Mouse (Mus musculus) granulocyte monocyte progenitor cell, adult 5-6 weeks (primary cell): ENCODE results near the gene Ifrd2. TPM values are rescaled to one million over a fixed set of nuclear protein-coding genes. Genes with fewer than 3 reads are reported as not detected.
A peak's percentile ranks its signal among the peaks of the same experiment; 100 is the strongest.

ENCODE experiments used
- ATAC-seq: replicated peaks from 2 replicates; pipeline ENCODE4 v1.8.0; 2016; ENCODE audit warnings: mild to moderate bottlenecking, moderate TSS enrichment, inconsistent platforms; ENCODE audit not compliant: poor library complexity, severe bottlenecking
- total RNA-seq, 2 experiments: library from RNA; stranded (forward) in 1 of 2; stranded (reverse) in 1 of 2; fragments of 200-712, 200-1000 nt in 1 of 2; fragments of >200 nt in 1 of 2; fragmentation: Nextera tagmentation in 1 of 2; gene quantifications; 2 replicates each; pipeline ENCODE4 v1.2.3; 2014 to 2017

The Ifrd2 gene
- total RNA-seq (2014; fragmentation: Nextera tagmentation) (89.9 and 105 TPM in 2 replicates), total RNA-seq (2017) (46.9 and 76.8 TPM in 2 replicates)

DNA sequence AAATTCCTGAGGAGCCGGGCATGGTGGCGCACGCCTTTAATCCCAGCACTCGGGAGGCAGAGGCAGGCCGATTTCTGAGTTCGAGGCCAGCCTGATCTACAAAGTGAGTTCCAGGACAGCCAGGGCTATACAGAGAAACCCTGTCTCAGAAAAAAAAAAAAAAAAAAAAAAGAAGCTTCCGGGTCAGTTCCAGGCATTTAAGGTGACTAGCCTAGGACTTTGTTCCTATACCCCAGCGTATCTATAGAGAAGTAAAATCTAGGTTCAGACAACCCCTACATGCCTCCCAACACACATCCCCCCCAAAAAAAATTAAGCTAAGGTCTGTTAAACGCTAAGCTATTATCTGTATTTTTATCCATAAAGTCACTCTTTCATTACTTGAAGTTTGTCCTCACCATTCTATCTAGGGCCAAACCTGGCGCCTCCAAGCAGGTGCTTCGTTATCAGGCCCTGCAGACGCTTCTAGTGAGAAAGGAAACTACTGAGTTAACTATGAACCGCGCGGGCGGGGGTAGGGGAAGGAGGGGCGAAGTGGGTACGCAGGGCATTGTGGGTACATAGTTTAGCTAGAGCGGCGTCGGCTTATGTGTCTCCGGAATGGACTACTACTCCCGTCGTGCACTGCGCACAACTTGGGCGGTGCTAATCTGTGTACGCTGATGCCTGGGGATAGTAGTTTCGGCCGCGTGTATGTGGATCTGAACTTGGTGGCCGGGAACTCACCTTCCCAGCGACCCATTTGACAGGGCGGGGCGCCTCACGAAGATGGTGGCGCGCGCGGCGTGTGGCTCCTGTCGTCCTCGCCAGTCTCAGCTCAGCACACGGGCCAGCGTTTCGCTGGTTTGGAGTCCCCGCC, at the start of gene Ifrd2:
Ifrd2 (plus strand) TSS at position 669 of the 859 bp plus-strand sequence.
- ATAC-seq: peak; percentile 94

DNA sequence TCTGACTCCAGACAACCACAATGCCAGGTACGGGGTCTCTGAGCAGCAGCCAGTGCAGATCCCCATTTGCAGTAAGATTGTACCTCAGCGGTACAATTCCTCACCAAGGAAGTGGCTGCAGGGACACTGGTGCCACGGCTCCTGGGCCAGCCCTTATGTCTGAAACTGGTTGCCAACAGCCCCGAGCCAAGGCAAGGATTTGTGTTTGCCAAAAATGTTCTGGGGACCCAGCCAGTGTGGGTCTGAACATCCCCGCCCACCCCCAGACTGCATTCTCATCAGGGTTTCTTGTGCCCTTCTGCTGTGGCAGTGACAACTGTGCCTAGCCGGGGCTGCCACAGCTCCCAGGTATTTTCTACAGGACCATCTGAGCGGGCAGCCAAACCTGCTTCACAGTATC, 49.2 kb upstream of the Ifrd2 start:
- ATAC-seq: no peak

DNA sequence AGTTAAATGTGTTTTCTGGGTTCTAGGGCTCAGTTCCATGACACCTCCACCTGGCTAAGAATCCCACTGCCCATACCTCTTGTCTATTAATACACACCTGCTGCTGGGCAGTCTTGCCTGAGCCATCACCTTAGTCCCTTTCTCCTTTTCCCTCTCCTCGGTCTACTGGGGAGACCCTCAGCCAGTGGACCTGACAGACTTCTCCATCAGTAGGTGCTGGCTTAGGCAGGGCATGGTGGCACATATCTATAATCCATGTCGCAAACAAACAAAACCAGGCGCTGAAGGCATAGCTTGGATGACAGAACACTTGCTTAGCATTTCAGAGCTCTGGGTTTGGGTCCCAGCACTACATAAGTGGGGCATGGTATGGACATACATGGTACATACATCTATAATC, 48.7 kb upstream of the Ifrd2 start:
- no peak for ATAC-seq

DNA sequence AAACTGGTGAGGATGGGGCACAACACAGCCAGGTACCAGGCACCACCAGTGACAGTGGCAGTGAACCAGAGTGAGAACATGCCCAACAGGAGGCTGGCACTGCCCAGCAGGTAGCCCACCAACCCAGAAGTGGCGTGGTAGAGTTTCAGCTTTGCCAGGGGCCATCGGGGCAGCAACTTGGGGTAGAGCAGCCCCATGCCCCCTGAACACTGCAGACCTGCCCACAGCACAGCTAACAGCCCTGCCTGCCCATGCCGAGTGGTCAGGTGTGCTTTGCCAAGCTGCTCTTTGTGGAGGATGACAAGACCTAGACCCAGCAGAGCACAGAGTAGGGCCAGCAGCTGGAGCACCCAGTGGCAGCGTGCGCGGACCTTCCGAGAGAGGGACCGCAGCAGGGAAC, 47.5 kb upstream of the Ifrd2 start:
- ATAC-seq: no peak

DNA sequence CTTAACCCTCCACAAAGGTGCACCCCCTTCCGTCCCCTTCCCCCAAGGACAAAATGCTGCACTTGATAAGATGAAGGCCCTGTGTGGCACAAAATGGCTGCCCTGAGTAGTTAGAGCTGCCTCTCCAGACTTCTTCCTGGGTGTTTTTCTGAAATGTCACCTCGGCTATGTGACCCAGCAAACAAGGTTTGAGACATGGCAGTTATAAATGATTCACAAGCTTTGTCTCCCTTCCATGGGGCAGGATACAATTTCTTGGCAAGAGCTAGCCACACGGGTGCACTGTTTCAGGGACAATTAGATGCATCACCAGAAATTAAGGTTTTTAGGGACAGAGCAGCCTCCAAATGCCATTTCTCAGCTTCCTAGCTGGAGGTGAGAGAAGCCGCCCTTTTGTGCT, 47.0 kb upstream of the Ifrd2 start:
- ATAC-seq: no peak

DNA sequence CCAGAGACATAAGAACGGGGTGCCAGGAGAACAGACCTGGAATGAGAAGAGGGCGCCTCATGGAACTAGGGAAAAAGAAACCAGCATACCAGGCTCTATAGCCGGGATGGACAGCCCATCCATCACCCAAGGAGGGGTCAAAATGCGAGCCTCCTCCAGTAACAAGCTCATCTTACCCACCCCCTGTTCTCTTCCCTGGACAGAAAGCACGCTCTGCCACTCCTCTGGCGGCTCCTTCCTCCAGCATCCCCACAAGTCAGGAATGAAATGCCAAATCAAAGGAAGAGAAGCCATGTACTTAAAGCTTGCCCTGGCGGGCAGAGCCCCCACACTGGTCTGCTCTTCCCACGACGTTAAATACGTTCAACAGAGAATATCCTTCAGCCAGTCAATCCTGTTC, 46.4 kb upstream of the Ifrd2 start:
- no peak for ATAC-seq

DNA sequence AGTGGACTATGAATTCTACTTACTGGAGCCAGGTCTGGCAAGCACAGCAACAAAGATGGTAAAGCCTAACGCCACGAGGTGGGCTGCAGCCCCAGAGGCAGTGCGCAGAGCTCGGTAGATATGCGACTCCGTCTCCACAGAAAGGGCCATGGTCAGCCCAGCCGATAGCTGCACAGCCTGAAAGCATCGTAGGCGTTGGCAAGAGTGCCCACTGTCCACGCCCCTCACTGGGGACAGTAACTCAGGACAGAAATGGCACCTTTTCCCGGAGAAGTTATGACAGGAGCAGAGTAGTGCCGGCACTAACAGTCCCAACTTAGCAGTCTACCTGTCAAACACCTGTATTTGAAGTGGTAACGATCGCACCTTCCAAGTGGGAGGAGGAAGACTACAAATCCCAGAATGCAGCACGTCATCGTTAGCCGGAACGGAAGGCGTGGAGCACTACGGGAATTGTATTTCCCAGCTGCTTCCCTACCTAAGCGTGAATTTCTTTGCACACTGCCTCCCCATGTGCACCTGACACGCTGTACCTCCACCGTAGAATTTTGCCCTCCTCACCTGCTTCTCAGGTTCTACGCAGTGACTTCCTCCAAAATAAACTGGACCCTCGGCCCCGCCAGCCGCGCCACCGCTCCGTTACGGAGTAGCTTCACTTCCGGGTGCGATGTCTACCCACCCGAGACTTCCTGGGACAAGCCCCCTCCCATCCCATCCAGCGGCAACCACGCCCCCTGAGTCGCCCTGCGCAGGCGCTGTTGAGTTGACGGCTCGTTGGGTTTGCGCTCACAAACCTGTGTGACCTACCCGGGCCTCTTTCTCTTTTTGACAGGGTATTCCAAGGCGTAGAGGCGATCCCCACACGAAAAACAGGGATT, 45.7 kb upstream of the Ifrd2 start, which contains the start of the genes Cyb561d2 and Nprl2:
Cyb561d2 (minus strand) TSS at position 720 of the 878 bp plus-strand sequence.
Nprl2 (plus strand) TSS at position 753 of the 878 bp plus-strand sequence.
- ATAC-seq: peak; percentile 80

DNA sequence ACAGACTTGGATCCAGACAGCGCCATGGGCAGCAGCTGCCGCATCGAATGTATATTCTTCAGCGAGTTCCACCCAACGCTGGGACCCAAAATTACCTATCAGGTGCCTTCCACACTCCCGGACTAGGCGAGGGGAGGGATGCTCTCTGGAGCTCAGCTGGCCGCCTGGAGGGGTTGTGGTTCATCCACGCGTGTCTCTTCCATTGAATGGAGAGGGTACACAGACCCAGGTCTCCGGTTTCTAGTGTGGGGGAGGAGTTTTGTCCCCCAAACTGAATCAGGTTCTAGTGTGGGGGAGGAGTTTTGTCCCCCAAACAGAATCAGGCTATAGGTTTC, 45.1 kb upstream of the Ifrd2 start:
- ATAC-seq: no peak

DNA sequence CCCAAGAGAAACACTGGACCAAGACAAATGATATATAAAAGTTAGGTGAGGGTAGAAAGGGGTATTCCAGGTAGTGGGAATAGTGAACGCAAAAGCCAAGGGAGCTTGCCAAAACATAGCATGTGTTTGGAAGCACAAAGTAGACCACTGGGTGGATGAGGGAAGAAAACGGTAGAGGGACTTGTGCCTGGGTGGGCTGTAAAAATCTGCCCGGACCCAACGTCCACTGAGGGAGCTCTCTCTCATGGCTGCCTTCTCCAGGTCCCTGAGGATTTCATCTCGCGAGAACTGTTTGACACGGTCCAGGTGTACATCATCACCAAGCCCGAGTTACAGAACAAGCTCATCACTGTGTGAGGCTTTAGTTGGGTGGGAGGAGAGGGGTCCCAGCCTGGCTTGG, 44.7 kb upstream of the Ifrd2 start:
- ATAC-seq: no peak

DNA sequence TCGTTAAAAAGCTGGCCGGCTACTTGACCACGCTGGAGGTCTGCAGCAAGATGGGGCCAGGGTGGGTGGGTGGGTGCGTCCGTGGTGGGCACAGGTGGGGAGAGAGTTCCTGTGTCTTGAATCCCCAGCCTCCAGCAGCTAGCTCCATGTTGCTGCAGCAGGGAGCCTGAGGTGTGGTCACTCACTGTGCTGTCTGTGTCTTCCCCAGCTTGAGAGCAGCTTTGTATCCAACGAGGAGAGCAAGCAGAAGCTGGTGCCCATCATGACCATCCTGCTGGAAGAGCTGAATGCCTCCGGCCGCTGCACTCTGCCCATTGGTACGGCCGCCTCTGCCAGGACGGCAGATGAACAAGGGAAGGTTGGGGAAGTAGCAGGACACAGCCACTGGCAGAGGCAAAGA, 44.1 kb upstream of the Ifrd2 start:
- ATAC-seq: no peak

DNA sequence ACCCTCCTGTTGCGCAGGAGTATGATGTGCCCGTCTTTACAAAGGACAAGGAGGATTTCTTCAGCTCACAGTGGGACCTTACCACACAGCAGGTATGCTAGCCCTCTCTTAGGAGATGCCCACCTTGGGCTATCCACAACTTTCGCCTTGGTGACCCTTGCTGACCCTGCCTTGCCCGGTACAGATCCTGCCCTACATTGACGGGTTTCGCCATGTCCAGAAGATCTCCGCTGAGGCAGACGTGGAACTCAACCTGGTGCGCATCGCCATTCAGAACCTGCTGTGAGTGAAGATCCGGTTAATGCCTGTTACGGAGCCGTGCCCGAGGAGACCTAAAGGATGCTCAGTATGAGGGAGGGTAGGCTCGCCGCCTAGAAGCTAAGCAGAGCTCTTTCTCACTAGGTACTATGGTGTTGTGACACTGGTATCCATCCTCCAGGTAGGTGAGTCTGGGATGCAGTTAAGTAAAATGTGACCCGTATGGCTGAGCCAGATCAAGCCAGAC, 43.2 kb upstream of the Ifrd2 start:
- no peak for ATAC-seq

DNA sequence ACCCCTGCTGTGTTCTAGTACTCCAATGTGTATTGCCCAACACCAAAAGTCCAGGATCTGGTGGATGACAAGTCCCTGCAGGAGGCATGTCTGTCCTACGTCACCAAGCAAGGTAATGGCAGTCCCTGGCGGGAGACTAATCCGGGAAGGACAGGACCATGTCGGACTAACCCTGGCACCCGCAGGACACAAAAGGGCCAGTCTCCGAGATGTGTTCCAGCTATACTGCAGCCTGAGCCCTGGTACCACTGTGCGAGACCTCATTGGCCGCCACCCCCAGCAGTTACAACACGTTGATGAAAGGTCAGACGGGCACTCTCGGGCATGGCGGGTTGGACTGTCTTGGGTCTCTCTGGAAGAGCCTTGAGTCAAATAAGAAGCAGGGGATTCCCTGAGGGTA, 42.7 kb upstream of the Ifrd2 start:
- no peak for ATAC-seq

DNA sequence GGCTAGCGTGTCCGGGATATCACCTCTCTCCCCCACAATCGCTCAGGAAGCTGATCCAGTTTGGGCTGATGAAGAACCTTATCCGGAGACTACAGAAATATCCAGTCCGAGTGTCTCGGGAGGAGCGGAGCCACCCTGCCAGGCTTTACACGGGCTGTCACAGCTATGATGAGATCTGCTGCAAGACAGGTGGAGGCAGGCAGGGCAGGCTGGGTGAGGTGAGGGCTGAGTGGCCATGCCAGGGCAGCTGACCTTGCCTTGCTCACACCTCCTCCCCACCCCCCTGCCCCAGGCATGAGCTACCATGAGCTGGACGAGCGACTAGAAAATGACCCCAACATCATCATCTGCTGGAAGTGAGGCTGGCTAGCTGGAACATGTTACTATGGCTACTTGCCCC, 42.2 kb upstream of the Ifrd2 start:
- no peak for ATAC-seq

DNA sequence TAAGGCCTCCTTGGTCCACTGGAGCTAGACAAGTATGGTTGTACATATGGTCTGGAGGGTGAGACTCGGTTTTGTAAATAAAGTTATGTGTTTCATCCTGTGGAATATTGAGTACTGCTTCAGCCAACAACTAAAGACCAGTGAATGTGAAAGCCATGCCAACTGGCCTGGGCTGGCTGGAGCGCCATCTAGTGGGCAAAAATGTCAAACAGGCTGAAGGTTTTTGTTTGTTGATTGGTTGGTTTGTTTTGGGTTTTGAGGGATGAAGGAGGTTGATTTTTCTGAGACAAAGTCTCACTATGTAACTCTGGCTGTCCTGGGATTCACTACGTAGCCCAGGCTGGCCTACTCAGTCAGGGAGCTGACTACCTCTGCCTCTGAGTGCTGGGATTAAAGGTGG, 41.8 kb upstream of the Ifrd2 start:
- ATAC-seq: no peak

DNA sequence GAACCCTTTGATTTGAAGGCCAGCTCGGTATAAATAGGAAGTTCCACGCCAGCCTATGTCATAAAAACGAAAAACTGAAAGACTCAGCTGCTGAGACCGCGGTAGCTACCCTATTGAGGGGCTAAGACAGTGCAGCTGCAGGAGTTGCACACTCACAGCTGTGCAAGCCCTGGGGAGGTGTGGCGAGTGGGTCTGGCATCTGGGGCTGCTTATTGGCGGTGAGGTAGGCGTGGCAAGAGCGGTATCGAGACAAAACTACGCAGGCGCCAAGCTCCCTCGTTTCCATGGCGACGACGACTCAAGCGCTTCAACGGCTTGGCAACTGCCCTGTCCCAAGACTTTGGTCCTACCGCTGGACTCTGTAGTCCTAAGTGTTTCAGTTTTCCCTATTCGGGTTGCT, 40.4 kb upstream of the Ifrd2 start, which contains the start of gene Zmynd10:
Zmynd10 (plus strand) TSS at position 273 of the 400 bp plus-strand sequence.
- ATAC-seq: peak; percentile 65

DNA sequence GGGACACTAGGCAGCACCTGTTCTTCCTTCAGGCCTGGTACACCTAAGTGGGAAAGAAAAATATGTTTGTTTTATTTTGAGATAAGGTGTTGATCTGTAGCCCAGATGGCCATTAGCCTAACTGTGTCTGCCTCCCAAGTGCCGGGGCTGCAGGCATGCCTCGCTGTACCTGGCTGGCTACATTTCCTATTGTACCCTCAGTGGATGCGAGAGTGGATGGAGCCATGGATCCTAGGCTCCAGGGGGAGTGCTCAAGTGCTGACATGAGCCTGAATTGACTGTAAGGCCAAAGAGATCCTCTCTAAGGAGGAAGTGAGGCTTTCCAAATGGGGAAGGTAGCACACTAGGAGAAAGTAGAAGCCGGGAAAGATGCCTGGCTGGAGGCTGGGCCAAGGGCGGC, 39.5 kb upstream of the Ifrd2 start:
- peak; percentile 26 for ATAC-seq

DNA sequence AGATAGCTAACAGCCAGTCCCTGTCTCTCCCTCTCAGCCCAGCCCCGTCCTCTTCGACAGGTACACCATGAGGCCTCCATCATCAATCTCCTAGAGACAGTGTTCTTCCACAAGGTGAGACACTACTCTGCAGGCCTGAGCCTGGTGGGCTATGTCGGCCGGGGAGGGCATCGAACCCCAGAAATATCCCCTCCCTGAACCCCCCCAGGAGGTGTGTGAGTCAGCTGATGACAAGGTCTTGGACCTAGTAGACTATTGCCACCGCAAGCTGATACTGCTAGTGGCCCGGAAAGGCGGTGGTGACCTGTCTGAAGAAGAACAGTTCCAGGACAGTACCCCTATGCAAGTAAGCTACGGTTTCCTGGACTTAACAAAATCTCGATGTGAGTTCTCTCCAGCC, 38.6 kb upstream of the Ifrd2 start:
- ATAC-seq: no peak

DNA sequence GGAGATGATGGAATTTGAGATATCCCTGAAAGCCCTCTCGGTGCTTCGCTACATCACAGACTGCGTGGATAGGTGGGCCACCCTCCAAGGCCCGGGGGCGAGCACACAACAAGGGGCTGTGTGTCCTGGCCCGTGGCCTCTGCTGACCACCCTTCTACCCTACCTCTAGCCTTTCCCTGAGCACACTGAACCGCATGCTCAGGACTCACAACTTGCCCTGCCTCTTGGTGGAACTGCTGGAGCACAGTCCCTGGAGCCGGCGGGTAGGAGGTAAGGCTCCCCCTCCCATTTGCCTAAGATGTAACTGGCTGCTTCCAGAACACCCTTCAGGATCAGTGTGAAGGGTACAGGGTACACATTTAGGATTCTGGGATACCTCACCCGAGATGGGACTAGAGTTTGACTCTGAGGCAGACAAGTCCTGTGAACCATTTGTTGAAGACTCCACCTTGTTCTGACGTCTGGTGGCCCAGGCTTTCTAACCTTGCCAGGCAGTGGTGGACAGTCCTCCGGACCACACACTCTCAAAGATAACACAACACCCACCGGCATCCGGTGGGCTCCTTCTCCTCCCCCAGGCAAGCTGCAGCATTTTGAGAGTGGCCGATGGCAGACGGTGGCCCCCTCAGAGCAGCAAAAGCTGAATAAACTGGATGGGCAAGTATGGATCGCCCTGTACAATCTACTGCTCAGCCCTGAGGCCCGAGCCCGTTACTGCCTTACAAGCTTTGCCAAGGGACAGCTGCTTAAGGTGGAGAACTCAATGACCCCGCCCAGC, 38.0 kb upstream of the Ifrd2 start:
- no peak for ATAC-seq

DNA sequence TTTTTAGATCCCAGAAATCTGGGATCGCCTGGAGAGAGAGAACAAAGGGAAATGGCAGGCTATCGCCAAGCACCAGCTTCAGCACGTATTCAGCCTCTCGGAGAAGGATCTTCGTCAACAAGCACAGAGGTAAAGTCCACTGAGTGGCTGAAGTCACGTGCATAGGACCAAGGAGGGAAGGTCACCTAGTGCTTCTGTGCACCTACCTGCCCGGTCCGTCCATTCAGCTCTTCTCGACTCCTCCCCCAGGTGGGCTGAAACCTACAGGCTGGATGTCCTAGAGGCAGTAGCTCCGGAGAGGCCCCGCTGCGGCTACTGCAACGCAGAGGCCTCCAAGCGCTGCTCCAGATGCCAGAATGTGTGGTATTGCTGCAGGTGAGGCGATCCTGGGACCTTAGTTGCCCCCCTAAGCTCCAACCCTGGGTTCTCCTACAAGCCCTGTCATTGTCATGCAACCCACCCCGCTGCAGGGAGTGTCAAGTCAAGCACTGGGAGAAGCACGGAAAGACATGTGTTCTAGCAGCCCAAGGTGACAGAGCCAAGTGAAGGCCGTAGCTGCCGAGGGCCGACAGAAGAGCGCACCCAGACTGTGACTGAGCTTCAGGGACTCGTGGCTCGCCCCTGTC, 36.8 kb upstream of the Ifrd2 start:
- no peak for ATAC-seq
